Mouse (Mus musculus): ENCODE data around the gene Bglap. TPM values are rescaled to one million over a fixed set of nuclear protein-coding genes. Genes with fewer than 3 reads are reported as not detected.
"Not testable (repeated sequence)": the region's sequence is repeated elsewhere in the genome, so short reads cannot be mapped to it uniquely, and the experiment has no call there.

The Bglap gene
- polyA plus RNA-seq, 1 experiment from 2014 or later, result 0.88 TPM

DNA sequence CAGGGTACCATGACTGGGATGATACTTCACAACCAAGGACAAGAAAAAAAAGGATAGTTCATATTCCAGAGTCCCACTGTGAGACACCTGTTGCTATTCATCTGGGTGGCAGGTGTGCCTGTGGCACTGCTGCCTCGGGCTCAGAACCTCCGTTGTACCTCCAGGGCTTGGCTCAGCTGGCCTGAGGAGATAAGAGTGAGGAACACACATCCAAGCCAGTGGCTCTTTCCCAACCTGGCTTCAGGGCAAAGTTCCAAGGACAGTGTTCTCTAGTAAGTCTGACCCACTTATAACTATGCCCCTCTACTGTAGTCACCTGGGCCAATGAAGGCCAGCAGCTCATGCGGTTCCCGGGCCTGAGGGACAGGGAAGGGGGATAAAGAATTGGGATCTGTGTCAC lies 27.4 kb upstream of the Bglap start:
- Histone ChIP-seq H3K9ac (0 out of 2 replicates have a peak overlapping the region, but pooled peaks have one; percentile 2), H3K27ac (no peak overlapping the region), H3K36me3 (peaks cover 54% of the 10 kb centered on the region), H3K9me3 (no peaks in the 10 kb centered on the region), H3K4me2 (no peak overlapping the region), H3K27me3 (no peaks in the 10 kb centered on the region), H3K4me1 (peaks cover 38% of the 10 kb centered on the region), H3K4me3 (no peak overlapping the region)
- WGBS, result 89% methylated on average over 4 of the region's 4 CpGs
- no peak for ATAC-seq (ENCODE audit: insufficient number of reproducible peaks, low FRiP score, low TSS enrichment, low read depth)

DNA sequence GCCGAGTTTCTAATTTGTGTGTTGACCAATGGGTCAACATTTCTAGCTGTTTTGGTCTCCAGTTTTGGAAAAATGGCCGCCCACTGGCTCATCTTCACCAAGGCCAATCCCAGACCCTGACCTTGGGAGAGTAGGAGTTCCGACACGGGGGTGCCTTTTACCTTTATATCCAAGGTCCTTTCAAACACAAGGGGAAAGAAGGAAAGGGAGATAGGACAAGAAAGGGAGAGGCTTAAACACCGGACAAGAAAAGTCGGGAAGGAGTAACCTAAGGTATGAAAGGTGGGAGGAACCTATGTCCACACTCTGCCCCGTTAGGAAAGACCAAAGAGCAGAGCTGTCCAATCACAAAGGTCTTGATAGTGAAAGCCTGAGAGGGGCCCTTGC lies 26.4 kb upstream of the Bglap start:
- WGBS, result 21% methylated on average over 7 of the region's 7 CpGs
- Histone ChIP-seq H3K4me2 (peak overlapping the region; percentile 78), H3K9ac (no peak overlapping the region; the same call in 1 of the 2 replicates), H3K4me3 (peak overlapping the region; percentile 68), H3K9me3 (no peaks in the 10 kb centered on the region), H3K27me3 (no peaks in the 10 kb centered on the region), H3K27ac (peak overlapping the region; percentile 93), H3K4me1 (peaks cover 38% of the 10 kb centered on the region), H3K36me3 (peaks cover 45% of the 10 kb centered on the region)
- ATAC-seq (ENCODE audit: insufficient number of reproducible peaks, low FRiP score, low TSS enrichment, low read depth), result no peak

DNA sequence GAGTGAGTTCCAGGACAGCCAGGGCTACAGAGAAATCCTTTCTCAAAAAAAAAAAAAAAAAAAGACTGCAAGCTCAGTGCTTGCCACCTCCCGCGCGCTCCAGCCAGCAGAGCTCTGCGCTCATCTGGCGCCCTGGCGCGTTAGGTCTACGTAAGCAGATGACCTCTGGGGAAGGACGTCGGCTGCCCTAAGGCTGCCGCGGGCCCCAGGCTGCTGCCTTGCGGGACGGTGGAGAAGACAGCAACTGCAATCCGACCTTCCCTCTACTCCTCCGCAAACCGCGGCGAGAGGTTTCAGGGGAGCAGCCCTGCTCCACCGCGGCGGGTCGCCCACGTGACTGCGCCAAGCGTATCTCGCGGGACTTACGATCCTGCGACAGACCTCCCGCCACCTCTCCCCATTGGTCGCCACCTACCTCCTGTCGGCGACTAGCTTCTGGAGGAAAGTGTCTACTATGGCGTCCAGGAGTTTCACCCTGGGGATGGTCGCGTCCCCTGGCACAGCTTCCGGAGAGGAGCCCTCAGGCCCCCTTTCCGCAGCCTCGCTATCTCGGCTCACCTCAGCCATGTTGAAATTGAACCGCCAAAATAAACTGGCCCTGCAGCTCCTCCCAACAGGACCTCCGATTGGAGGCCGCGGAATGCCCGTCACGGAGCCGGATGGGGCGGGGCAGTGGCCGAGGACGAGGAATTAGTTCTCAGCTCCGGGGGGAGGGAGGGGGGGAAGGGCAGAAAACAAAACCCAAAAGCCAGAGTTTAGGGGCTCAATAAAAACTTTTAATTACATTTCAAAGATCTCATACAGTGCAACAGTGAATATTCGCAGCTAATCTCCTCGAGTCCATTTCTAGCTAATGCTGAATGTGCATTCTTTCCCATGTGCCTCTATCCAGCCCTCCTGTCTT lies 25.7 kb upstream of the Bglap start, which contains the start of gene Pmf1:
Gene Pmf1 (minus strand): TSS at position 591 of the 904 bp plus-strand sequence.
- peaks cover 38% of the 10 kb centered on the region for H3K4me1 ChIP-seq
- ATAC-seq (ENCODE audit: insufficient number of reproducible peaks, low FRiP score, low TSS enrichment, low read depth), result peak; percentile 89
- peak within 1 kb of the TSS; percentile 93 for H3K27ac ChIP-seq
- 1% methylated on average over 54 of the region's 54 CpGs for WGBS
- peak within 1 kb of the TSS; percentile 78 for H3K4me2 ChIP-seq
- H3K27me3 ChIP-seq, result no peaks in the 10 kb centered on the region
- H3K36me3 ChIP-seq, result peaks cover 39% of the 10 kb centered on the region
- H3K4me3 ChIP-seq, result peak within 1 kb of the TSS; percentile 68
- no peaks in the 10 kb centered on the region for H3K9me3 ChIP-seq
- H3K9ac ChIP-seq, result peak within 1 kb of the TSS; percentile 90

DNA sequence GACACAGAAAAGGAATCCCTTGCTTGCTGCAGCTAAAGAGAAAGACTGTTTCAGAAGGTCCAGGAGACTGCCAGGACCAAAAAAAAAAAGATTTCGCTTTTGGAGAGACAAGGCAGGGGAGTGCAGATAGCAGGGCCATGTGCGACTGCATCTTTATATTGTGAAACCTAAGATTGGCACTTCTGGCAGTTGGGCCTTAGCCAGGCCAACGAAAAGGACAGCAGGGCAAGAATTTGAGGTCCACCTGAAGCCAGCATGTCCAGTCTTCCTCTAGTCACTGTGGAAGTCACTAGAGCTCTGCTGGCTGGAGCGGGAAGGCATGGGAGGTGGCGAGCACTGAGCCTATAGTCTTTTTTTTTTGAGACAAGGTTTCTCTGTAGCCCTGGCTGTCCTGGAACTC lies 24.7 kb upstream of the Bglap start:
- H3K27me3 ChIP-seq, result no peaks in the 10 kb centered on the region
- no peak overlapping the region for H3K27ac ChIP-seq
- no peak for ATAC-seq (ENCODE audit: insufficient number of reproducible peaks, low FRiP score, low TSS enrichment, low read depth)
- no peak overlapping the region; the same call in 1 of the 2 replicates for H3K9ac ChIP-seq
- no peaks in the 10 kb centered on the region for H3K9me3 ChIP-seq
- 59% methylated on average over 5 of the region's 5 CpGs for WGBS
- H3K4me2 ChIP-seq, result peak overlapping the region; percentile 78
- H3K36me3 ChIP-seq, result peaks cover 30% of the 10 kb centered on the region
- H3K4me1 ChIP-seq, result peaks cover 38% of the 10 kb centered on the region
- H3K4me3 ChIP-seq, result peak overlapping the region; percentile 68

DNA sequence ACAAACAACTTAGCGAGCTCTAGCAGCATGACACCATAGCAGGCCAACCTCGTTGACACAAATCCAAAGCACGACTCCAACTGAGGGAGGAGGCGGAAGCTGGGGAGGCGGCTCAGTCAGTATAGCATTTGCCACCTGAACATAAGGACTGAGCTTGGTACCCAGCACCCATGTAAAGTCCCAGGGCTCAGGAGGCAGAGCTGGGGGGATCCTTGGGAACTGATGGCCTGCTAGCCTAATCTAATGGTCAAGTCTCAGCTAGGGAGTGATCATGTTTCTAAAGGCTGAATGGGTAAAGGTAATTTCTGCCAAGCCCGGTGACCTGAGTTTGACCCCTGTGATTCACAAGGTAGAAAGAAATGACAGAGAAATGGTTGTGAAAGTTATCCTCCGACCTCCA lies 23.3 kb upstream of the Bglap start:
- H3K27me3 ChIP-seq, result no peaks in the 10 kb centered on the region
- peaks cover 26% of the 10 kb centered on the region for H3K36me3 ChIP-seq
- H3K4me1 ChIP-seq, result peaks cover 38% of the 10 kb centered on the region
- H3K4me3 ChIP-seq, result no peak overlapping the region
- no peak overlapping the region for H3K27ac ChIP-seq
- no peaks in the 10 kb centered on the region for H3K9me3 ChIP-seq
- H3K4me2 ChIP-seq, result no peak overlapping the region
- 55% methylated on average over 7 of the region's 7 CpGs for WGBS
- H3K9ac ChIP-seq, result no peak overlapping the region
- no peak for ATAC-seq (ENCODE audit: insufficient number of reproducible peaks, low FRiP score, low TSS enrichment, low read depth)

DNA sequence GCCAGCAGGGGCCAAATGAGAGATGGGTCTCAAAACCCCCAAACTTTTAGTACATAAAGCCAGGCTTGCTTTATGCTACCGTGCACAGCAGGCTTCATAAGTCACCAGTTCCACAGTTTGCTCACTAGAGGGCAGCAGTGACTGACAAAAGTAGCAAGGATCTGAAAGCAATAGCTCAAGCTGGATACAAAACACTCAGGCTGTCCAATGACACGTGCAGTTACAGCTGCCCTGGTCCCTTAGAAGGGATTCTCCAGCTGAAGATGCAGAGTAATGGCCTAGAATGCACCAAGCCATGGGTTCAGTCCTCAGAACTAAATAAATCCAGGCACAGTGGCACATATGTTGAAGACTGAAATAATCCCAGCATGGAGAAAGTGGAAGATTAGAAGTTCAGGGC lies 22.8 kb upstream of the Bglap start:
- Histone ChIP-seq H3K9ac (no peak overlapping the region), H3K4me3 (no peak overlapping the region), H3K4me1 (peaks cover 38% of the 10 kb centered on the region), H3K36me3 (peaks cover 21% of the 10 kb centered on the region), H3K4me2 (no peak overlapping the region), H3K27me3 (no peaks in the 10 kb centered on the region), H3K27ac (no peak overlapping the region), H3K9me3 (no peaks in the 10 kb centered on the region)
- 2% methylated on average over 2 of the region's 2 CpGs for WGBS
- no peak for ATAC-seq (ENCODE audit: insufficient number of reproducible peaks, low FRiP score, low TSS enrichment, low read depth)

DNA sequence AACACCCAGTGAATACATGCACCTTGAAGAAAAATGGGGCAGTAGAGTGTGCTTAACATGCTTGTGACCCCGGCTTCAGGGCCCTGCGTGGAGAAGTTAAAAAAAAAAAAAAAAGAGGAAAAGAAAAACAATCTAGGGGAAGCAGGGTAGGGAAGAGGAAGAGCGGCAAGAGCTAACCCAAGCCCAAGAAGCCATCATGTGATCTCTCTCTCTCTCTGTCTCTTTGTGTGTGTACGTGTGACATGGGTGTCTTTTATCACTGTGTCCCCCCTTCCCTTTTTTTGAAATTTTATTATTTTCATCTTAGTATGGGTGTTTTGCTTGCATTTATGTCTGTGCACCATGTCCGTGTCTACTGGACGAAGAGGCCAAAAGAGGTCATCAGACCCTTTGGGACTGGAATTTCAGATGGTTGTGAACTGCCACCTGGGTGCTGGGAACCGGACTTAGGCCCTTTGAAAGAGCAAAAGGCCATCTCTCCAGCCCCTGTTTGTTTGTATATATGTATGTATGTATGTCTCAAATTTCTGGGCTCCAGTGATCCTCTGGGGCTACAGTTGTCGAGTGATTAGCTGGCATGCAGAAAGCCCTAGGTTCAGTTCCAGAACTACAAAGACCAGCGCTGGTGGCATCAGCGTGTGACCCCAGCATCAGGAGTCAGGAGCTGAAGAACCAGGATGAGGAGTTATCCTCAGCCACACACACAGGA lies 19.4 kb upstream of the Bglap start:
- WGBS, result 90% methylated on average over 10 of the region's 10 CpGs
- H3K9ac ChIP-seq, result no peak overlapping the region
- no peak overlapping the region for H3K27ac ChIP-seq
- no peak for ATAC-seq (ENCODE audit: insufficient number of reproducible peaks, low FRiP score, low TSS enrichment, low read depth)
- no peak overlapping the region for H3K4me3 ChIP-seq
- H3K36me3 ChIP-seq, result peaks cover 17% of the 10 kb centered on the region
- H3K4me2 ChIP-seq, result no peak overlapping the region
- no peaks in the 10 kb centered on the region for H3K27me3 ChIP-seq
- H3K9me3 ChIP-seq, result no peaks in the 10 kb centered on the region
- H3K4me1 ChIP-seq, result peaks cover 19% of the 10 kb centered on the region

DNA sequence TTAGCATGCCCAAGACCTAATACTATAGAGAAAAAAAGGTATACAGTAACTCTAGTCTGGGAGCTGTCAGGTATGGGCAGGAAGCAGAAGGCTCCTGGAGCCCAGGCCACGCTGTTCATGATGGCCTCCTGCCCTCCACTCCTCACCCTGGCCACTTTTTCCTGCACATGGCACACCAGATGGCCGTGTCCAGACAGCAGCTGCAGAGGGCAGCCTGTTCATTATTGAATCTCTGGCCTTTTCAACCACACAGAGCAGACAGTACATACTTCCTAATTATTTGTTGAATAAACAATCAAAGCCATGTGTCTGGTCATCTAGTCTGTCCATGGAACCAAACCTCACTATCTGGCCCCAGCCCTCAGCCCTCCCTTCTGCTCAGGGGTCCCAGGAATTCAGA lies 14.4 kb upstream of the Bglap start:
- Histone ChIP-seq H3K36me3 (peaks cover 29% of the 10 kb centered on the region), H3K9me3 (no peaks in the 10 kb centered on the region), H3K27me3 (no peaks in the 10 kb centered on the region), H3K4me1 (no peaks in the 10 kb centered on the region), H3K9ac (no peak overlapping the region), H3K4me3 (no peak overlapping the region), H3K4me2 (no peak overlapping the region), H3K27ac (no peak overlapping the region)
- no peak for ATAC-seq (ENCODE audit: insufficient number of reproducible peaks, low FRiP score, low TSS enrichment, low read depth)
- 74% methylated on average over 2 of the region's 2 CpGs for WGBS

DNA sequence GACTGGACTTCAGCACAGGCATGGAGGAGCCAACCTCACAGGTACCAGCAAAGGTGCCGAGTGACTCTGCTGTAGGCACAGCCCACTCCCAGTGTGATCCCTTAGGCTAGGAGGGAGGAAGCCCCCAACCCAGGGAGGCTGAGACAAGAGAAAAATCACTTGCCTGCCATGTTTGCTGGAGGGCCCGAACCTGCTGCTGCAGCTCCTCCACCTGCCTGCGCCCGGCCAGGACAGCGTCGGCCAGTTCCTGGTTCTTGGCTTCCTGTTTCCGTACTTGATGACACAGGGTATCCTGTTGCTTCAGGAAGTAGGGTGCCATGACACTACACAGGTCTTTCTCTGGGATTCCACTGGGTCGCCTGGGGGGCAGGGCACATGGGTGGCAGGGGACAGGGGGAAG lies 11.5 kb upstream of the Bglap start:
- no peaks in the 10 kb centered on the region for H3K4me1 ChIP-seq
- H3K4me3 ChIP-seq, result no peak overlapping the region
- no peak for ATAC-seq (ENCODE audit: insufficient number of reproducible peaks, low FRiP score, low TSS enrichment, low read depth)
- no peaks in the 10 kb centered on the region for H3K27me3 ChIP-seq
- H3K9me3 ChIP-seq, result no peaks in the 10 kb centered on the region
- no peak overlapping the region for H3K9ac ChIP-seq
- H3K36me3 ChIP-seq, result peaks cover 24% of the 10 kb centered on the region
- H3K27ac ChIP-seq, result no peak overlapping the region
- no peak overlapping the region for H3K4me2 ChIP-seq
- WGBS, result 90% methylated on average over 8 of the region's 8 CpGs

DNA sequence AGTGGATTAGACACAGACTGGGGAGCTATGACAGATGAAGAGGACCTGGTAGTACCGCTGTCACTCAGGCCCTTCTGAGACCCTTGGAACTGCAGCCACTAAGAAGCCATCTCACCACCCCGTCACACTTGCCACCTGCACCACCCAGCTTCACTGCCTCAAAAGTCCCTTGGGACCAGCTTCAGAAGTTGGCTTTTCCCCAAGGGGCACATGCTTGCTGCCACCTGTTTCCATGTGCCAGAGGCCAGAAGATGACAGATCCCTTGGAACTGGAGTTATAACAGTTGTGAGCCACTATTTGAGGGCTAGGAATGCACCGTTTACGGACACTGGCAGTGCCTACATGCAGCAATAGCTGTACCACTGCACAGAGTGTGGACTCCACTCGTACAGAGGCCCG lies 11.0 kb upstream of the Bglap start:
- H3K4me2 ChIP-seq, result no peak overlapping the region
- H3K9ac ChIP-seq, result no peak overlapping the region
- H3K36me3 ChIP-seq, result peaks cover 24% of the 10 kb centered on the region
- no peaks in the 10 kb centered on the region for H3K27me3 ChIP-seq
- ATAC-seq (ENCODE audit: insufficient number of reproducible peaks, low FRiP score, low TSS enrichment, low read depth), result no peak
- no peak overlapping the region for H3K4me3 ChIP-seq
- no peaks in the 10 kb centered on the region for H3K4me1 ChIP-seq
- WGBS, result 93% methylated on average over 6 of the region's 6 CpGs
- H3K9me3 ChIP-seq, result no peaks in the 10 kb centered on the region
- H3K27ac ChIP-seq, result no peak overlapping the region

DNA sequence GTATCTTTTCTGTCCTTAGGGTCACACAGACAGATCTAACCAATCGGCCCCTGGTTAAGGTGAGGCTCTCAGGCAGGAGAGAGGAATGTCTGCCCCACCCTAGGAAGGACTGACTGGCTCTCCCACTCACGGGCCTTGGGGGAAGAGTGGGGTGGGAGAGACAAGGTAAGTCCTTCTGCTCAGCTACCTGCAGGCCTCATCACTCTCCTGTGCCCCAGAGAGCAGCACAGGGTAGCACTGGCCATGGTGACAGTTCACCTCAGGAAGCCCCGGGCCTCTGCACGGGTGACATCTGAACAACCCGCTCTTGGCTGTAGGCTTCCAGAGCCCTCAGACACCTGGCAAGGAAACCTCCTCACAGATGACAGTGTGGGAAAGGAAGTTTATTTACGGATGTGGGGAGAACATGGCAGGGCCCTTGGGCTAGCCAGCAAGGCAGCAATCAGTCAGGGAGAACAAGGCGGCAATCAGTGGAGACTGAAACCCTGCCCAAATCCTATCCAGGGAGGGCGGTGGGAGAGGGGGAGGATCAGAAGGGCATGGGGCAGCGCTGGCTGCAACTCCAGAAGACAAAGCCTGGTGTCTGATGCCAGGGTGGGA lies 9.6 kb upstream of the Bglap start:
- H3K27me3 ChIP-seq, result no peaks in the 10 kb centered on the region
- peaks cover 18% of the 10 kb centered on the region for H3K36me3 ChIP-seq
- no peak overlapping the region for H3K27ac ChIP-seq
- H3K4me2 ChIP-seq, result no peak overlapping the region
- no peak overlapping the region for H3K9ac ChIP-seq
- H3K4me1 ChIP-seq, result no peaks in the 10 kb centered on the region
- 77% methylated on average over 9 of the region's 9 CpGs for WGBS
- no peak for ATAC-seq (ENCODE audit: insufficient number of reproducible peaks, low FRiP score, low TSS enrichment, low read depth)
- H3K4me3 ChIP-seq, result no peak overlapping the region
- no peaks in the 10 kb centered on the region for H3K9me3 ChIP-seq

DNA sequence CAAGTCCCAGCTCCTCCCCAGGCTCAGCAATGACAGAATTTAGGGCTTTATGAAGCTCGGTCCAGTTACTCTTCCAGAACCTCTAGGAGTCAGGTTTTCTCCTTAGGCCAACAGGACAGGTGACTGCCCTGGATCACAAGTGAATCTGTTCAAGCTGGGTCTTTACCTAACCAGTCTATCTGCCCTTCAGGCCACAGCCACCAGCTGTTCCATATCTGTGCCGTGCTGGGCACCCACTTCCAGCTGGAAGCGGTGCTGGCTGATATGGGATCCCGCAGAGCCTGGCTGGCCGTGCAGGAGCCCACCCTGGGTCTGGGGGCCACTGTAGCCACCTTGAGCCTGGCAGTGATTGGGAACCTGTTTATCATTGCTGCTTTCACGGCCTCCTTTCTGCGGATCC lies 1.9 kb downstream of the Bglap start:
- 0 out of 2 replicates have a peak, but pooled peaks have one; percentile 18 for ATAC-seq (ENCODE audit: insufficient number of reproducible peaks, low FRiP score, low TSS enrichment, low read depth)
- H3K9me3 ChIP-seq, H3K27ac ChIP-seq, H3K9ac ChIP-seq, H3K4me1 ChIP-seq, H3K4me3 ChIP-seq, H3K36me3 ChIP-seq, H3K27me3 ChIP-seq, H3K4me2 ChIP-seq: not testable (repeated sequence)
- 36% methylated on average over 2 of the region's 7 CpGs for WGBS

Measured in limb, embryonic 15.5 days (tissue).